Mouse (Mus musculus) adrenal gland, adult 18-20 months (tissue): ENCODE results near the gene Heyl. TPM values are rescaled to one million over a fixed set of nuclear protein-coding genes. Genes with fewer than 3 reads are reported as not detected.

ENCODE experiments used
- DNase-seq, 2 experiments: peaks; one replicate each; pipeline ENCODE4 v3.0.0; 2021 to 2022; ENCODE audit warnings: low spot score in 2 of 2
- long read RNA-seq, 2 experiments: library from polyadenylated mRNA; stranded (forward); transcript quantifications; one replicate each; pipeline ENCODE4 v2.0.0; 2021
- total RNA-seq, 2 experiments: library from RNA; stranded (reverse); gene quantifications; 1 replicate in 1 of 2; 2 replicates in 1 of 2; pipeline ENCODE4 v1.2.3; 2021

Heyl gene
- total RNA-seq, result 10 to 100 TPM in 1 of 2 experiments, 1 to 10 TPM in 1; 4.7 to 11.3 TPM
- long read RNA-seq, experiment 1, full-length matches to known transcripts, result 7 of 10 reads
- long read RNA-seq, experiment 1, partial matches to known transcripts, result 0 of 10 reads
- long read RNA-seq, experiment 1, other reads (novel, unspliced or antisense), result 3 of 10 reads
- long read RNA-seq, experiment 2, full-length matches to known transcripts, result 1 of 1 reads
- long read RNA-seq, experiment 2, partial matches to known transcripts, result 0 of 1 reads
- long read RNA-seq, experiment 2, other reads (novel, unspliced or antisense), result 0 of 1 reads

- peak; percentile 61 to 68 for DNase-seq
Measured at GRCm38 (mm10) chr4:123233492-123234084, at the start of gene Heyl. Gene Heyl, plus strand, starts transcription at chr4:123233556.

DNA sequence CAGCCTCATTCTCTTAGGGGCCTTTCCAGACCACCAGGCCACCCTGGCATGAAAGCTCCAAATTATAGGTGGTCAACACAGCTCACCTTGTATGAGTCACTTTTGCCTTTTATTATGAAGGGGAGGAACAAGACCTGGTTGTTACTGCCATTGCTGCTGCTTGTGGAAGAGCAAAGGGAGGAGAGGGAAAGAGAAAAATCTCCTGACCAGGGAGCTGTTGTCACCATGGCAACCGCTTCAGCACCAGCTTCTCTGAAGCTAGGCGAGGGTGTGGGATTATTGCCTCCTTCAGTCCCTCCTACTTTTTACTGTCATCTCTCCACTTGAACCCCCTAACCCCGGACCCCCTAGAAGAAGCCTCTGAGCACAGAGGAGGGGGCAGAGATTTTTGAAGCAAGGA, 48.5 kb upstream of the Heyl start:
- no peak for DNase-seq

DNA sequence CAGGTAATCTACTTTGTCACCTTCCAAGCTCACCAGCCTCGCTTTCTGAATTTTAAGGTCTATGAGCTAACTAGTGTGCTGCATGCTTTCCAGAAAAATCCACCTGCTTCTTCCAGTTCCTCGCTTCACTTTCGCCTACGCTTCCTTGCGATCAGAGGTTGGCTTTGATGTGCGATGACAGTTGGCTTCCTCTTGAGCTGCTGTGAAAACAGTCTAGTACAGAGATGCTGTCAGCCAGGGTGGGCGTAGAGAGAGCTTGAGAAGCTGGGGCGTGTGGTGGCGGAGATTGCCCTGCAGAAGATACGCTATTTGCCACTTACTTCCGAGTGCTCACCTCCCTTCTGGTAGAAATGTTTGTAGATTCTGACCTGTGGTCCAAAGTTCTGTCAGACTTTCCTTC, 41.0 kb upstream of the Heyl start:
- DNase-seq, result no peak

GRCm38 (mm10) chr4:123193791-123194190, 39.6 kb upstream of the Heyl start:
- DNase-seq, result no peak

GRCm38 (mm10) chr4:123196695-123197094, 36.7 kb upstream of the Heyl start:
- peak in 1 of 2 experiments; percentile 51 for DNase-seq

DNA sequence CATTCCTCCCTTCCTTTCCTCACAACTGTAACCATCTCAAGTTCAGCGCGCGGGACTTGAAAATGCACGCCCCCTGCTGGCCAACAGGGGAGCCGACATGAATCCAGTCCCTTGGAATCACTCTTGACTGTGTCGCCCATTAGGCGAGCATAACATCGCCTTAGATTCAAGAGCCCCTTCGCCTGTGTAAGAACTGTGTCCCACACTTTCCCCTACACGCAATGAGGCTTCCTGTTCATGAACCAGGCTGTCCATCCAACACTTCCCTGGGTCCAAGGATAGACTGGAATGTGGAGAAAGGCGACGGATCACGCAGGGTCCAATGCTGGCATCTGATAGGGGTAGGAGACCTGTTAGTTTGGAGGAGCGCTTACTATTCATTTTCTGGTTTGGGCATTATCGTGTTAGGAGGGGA, 32.6 kb upstream of the Heyl start:
- DNase-seq, result peak; percentile 75

DNA sequence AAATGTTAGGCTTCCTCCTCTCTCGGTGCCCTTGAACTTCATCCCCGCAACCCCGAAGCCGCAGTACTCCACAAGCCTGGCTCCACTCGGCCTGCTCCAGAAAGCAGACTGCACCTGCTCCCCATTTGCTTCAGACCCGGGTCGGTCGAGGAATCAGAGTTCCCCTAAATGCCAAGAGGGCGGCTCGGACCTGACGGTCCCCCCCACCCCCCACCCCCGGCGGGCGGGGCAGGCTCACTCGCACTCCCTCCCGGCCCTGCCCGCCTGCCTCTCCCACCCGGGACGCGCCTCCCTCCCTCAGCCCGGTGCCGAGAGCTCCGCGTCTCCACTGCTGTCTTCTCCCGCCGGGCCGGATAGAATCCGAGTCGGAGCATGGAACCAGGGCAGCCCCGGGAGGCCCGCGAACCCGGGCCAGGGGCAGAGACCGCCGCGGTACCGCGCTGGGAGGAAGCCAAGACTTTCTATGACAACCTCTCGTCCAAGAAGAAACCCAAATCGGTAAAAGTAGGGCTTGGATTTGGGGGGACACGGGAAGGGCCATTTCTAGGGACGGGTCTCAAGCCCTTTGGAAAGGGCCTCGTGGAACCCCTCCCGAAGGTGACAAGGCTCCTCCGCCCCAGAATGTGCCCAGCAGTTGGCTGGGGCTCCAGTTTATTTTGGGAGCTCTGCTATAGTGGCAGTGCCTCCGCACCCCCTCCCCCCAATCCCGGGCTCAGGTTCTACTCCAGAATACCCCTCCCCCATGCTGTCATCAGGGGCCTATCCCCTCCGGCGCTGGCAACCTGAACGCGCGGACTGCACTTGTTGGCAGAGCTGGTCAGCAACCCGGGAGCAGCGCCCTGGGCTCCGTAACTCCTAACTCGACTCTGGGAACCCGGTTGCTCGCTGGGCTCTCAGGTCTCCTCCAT, 31.9 kb upstream of the Heyl start, which contains the start of gene Nt5c1a:
Gene Nt5c1a, plus strand, starts transcription at position 319 of the 908 bp plus-strand sequence.
- DNase-seq, result peak; percentile 67 to 73

DNA sequence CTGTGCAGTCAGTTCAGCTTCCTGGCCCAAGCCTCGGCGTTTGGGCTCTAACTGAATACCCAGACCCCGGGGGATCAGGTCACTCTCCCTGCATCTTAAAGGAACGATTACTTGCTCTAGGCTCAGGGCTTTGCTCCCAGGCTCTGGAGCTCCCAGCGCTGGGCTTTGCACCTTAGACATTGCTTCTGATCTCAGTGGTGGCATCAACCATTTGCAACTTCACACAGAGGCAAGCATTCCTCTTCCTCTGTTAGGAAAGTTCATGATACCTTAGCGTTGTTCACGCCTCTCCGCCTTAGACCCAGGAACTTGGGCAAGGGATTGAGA, 31.3 kb upstream of the Heyl start:
- DNase-seq, result no peak

- no peak for DNase-seq
Measured at GRCm38 (mm10) chr4:123207337-123207736, 26.0 kb upstream of the Heyl start.

- no peak for DNase-seq
Measured at GRCm38 (mm10) chr4:123210996-123211395, 22.4 kb upstream of the Heyl start.

DNA sequence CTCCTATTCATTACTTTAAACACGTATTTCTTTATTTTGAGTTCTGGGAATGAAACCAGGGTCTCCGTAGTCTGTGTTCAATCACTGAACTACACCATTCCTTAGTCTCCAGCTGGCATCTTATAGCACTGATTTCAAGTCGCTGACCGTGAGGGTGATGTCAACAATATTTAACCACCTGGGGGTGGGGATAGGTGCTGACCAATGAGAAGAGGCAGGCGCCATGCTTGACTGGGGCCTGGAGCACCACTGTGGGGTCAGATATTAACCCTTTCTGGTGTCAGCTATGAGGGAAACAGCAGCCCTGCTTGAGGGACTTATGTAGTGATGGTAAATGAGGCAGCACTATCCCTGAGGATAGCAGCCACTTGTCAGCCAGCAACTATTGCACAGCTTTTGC, 21.9 kb upstream of the Heyl start:
- no peak for DNase-seq

- no peak for DNase-seq
Measured at GRCm38 (mm10) chr4:123212330-123212729, 21.0 kb upstream of the Heyl start.

GRCm38 (mm10) chr4:123213975-123214374, 19.4 kb upstream of the Heyl start:
- DNase-seq, result peak; percentile 44 to 54

DNA sequence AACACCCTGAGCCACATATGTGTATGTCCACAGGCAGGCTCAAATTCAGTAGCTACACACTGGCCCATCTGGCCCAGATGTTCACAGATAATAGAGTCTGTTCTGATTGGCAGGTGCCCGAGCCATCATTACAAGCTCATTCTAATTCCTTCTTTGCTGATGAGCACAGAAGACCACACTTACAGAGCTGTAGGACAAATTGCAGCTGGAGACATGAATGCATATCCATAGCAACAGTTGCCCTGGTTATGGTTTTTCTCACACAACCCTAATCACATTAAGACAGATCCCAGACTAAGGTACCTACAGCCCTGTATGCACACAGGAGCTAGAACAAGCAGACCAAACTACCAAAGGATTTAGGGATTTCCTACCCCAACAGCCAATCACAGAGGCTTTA, 18.0 kb upstream of the Heyl start:
- DNase-seq, result no peak

- peak; percentile 43 to 48 for DNase-seq
Measured at GRCm38 (mm10) chr4:123216782-123217181, 16.6 kb upstream of the Heyl start.

- DNase-seq, result peak; percentile 79 to 80
Measured at GRCm38 (mm10) chr4:123219720-123220357, 13.5 kb upstream of the Heyl start.

DNA sequence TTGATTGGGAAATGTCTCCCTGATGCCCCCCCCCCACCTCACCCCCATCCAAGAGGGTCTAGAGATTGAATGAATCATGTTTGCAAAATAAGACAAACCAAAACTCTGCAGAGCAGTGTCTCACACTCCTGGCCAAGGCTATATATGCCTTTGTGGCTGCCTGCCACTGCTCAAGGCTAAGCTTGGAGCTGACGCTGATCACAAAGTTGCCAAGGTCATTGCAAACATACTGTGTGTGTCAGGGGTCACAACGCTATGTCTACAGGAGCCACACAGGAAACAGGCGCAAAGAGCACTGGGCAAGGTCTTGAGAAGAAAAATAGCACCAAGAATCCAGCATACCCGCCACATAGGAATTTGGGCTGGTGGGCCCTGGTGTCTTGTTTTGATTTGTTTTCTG, 12.7 kb upstream of the Heyl start:
- peak in 1 of 2 experiments; percentile 38 for DNase-seq

GRCm38 (mm10) chr4:123223309-123223708, 10.0 kb upstream of the Heyl start:
- DNase-seq, result no peak

DNA sequence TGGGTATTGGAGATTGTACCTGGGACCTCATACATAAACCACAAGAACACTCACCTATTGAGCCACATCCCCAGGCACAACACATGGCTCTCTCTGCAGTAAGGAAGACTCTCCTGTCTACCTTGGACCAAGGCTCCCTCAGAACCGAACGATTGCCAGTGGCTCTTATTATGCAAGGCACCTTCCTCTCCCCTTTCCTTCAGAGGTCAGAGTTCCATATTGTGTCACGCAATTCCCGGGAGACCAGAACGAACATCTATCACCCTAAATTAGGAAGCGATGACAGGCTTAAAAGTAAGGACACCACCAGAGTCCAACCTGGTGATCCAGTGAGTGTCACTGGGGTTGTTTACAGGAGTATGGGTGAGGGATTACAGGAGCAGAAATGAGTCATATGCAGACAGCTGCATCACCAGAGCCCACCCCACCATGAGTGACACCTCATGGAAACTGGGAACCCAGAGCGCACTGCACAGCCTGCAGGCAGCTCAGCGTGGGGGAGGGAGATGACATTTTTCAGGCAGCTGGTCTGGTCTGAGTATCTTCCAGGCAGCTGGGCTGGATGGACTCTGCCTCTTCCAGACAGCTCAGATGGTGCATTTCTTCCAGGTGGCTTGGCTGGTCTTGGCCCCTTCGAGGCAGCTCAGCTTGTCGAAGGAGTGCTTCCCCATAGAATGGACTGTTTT, 7.5 kb upstream of the Heyl start:
- no peak for DNase-seq

GRCm38 (mm10) chr4:123227707-123228106, 5.6 kb upstream of the Heyl start:
- no peak for DNase-seq

DNA sequence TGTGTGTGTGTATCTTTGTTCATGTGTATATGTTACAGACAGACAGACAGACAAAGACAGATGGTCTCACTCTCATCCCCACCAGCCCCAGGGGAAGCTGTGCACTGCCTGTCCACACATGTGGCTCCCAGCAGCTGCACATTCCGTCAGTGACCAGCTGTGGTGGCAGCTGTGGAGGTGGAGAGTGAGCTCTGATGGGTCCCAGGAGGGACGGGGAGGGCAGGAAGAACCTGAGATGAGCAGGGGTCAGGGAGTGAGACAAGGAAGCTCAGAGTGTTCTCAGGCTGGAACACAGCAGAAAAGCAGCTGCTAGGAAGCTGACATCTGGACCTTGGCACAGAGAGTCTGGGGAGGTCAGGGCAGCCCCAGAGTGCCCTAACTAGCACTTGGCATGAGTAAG, 5.1 kb upstream of the Heyl start:
- no peak for DNase-seq
